Mouse (Mus musculus): ENCODE measurements at regions not wholly inside any gene's neighbourhood (a gene's known extent, or its start where the extent isn't known, plus 50 kb on each side); places are given as distances from the start of the nearest gene placed in this dataset.

DNA sequence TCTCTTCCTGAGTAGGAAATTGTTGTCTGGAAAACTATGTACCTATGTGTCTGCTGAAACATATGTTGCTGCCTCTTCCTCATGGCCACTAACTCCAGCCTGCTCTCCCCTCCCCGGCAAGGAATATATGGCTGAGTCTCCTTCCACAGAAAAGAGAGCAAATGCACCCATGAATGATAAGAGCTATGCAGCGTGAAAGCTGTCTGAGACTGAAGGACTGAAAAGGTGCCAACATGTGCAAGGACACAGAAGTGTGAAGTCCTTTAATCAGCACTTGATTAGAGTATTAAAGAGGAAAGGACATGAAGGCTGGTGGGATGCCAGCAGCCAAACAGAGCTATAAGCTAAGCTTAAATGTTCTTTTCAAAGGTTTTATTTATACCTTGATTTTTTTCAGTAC is 279.1 kb downstream of the Nuf2 start:
- TF ChIP-seq SIN3A (IDR thresholded peaks at IDR 0.05; ENCODE audit: low read length) (no peak), MXI1 (IDR thresholded peaks at IDR 0.05; ENCODE audit: low read depth, low read length) (no peak), ZC3H11A (IDR thresholded peaks at IDR 0.05; ENCODE audit: low read depth, low read length) (no peak), SMC3 (IDR thresholded peaks at IDR 0.05; ENCODE audit: low read depth, low read length) (no peak), MYB (IDR thresholded peaks at IDR 0.05; ENCODE audit: low read depth, low read length) (no peak), USF2 (IDR thresholded peaks at IDR 0.05; ENCODE audit: borderline replicate concordance in 1 of 2, insufficient read depth in 1 of 2, low read depth in 1 of 2, low read length in 2 of 2) (no peak), UBTF (IDR thresholded peaks at IDR 0.05; ENCODE audit: borderline replicate concordance, insufficient read depth, low read depth, low read length) (no peak), GATA1 (IDR thresholded peaks at IDR 0.05; ENCODE audit: low read depth, low read length) (no peak), POLR2A (IDR thresholded peaks at IDR 0.05; ENCODE audit: control insufficient read depth in 1 of 2, insufficient read depth in 1 of 2, low read depth in 1 of 2, low read length in 2 of 2, poor library complexity in 1 of 2) (no peak), ZKSCAN1 (IDR thresholded peaks at IDR 0.05; ENCODE audit: low read depth, low read length) (no peak), POLR2AphosphoS2 (IDR thresholded peaks at IDR 0.05; ENCODE audit: low read length) (no peak)
- H3K9me3 ChIP-seq (replicated peaks; ENCODE audit: insufficient read depth, low read length): no peaks in the 10 kb centered on the region

DNA sequence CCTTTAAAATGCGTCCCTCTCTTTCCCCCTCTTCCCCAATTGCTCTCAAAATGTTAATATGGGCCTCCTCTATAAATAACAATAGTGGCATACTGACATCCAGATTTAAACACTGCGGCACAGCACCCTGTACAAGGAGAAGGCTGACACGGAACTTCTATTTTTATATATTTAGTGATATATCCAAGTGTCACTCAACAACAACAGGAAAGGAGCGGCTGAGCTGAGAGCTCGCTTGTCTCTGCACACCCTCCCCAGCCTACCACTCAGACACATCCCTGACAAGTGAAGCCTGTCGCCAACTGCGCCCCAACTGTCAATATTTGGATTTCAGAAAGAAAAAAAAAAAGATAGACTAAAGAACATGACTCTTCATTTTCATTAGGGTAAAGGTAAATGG is 282.2 kb downstream of the Nuf2 start:
- Histone ChIP-seq H3K4me1 (ENCODE audit: control insufficient read depth in 1 of 2, insufficient read depth in 2 of 2, low read length in 2 of 2) (no peaks in the 10 kb centered on the region), H3K36me3 (ENCODE audit: control insufficient read depth in 1 of 2, insufficient read depth in 2 of 2, low read length in 2 of 2) (no peaks in the 10 kb centered on the region), H3K79me2 (ENCODE audit: control insufficient read depth, insufficient read depth, low read length, poor library complexity) (no peaks in the 10 kb centered on the region), H3K27me3 (ENCODE audit: control insufficient read depth in 1 of 2, insufficient read depth in 2 of 2, low read length in 2 of 2) (no peaks in the 10 kb centered on the region), H3K4me3 (ENCODE audit: control insufficient read depth in 1 of 2, insufficient read depth in 1 of 2, low read depth in 2 of 2, low read length in 2 of 2) (no peak overlapping the region), H3K9me3 (replicated peaks; ENCODE audit: insufficient read depth, low read length) (no peaks in the 10 kb centered on the region), H3K27ac (ENCODE audit: control insufficient read depth, low read depth, low read length) (no peak overlapping the region), H3K9ac (ENCODE audit: control insufficient read depth, low read depth, low read length, poor library complexity, severe bottlenecking) (no peak overlapping the region)
- no peak for DNase-seq (ENCODE audit: low read depth, low spot score)
- no peak for TF ChIP-seq ETS1 (IDR thresholded peaks at IDR 0.05; ENCODE audit: low read depth, low read length)
- TF ChIP-seq NRF1 (IDR thresholded peaks at IDR 0.05; ENCODE audit: insufficient read depth, low read depth, low read length, poor library complexity, severe bottlenecking): no peak
- TF ChIP-seq RCOR1 (IDR thresholded peaks at IDR 0.05; ENCODE audit: low read depth, low read length): no peak
- TF ChIP-seq MYC (IDR thresholded peaks at IDR 0.05; ENCODE audit: low read depth, low read length): no peak
- no peak for TF ChIP-seq GATA1 (IDR thresholded peaks at IDR 0.05; ENCODE audit: low read depth, low read length)
- no peak for TF ChIP-seq RAD21 (IDR thresholded peaks at IDR 0.05; ENCODE audit: low read depth, low read length)
- TF ChIP-seq ZKSCAN1 (IDR thresholded peaks at IDR 0.05; ENCODE audit: low read depth, low read length): no peak

More for the DNA sequence above, 279.1 kb downstream of the Nuf2 start:
- Histone ChIP-seq H3K4me3 (ENCODE audit: control insufficient read depth in 1 of 2, insufficient read depth in 1 of 2, low read depth in 2 of 2, low read length in 2 of 2) (no peak overlapping the region), H3K36me3 (ENCODE audit: control insufficient read depth in 1 of 2, insufficient read depth in 2 of 2, low read length in 2 of 2) (no peaks in the 10 kb centered on the region), H3K79me2 (ENCODE audit: control insufficient read depth, insufficient read depth, low read length, poor library complexity) (no peaks in the 10 kb centered on the region), H3K9ac (ENCODE audit: control insufficient read depth, low read depth, low read length, poor library complexity, severe bottlenecking) (no peak overlapping the region), H3K27me3 (ENCODE audit: control insufficient read depth in 1 of 2, insufficient read depth in 2 of 2, low read length in 2 of 2) (no peaks in the 10 kb centered on the region), H3K27ac (ENCODE audit: control insufficient read depth, low read depth, low read length) (no peak overlapping the region), H3K4me1 (ENCODE audit: control insufficient read depth in 1 of 2, insufficient read depth in 2 of 2, low read length in 2 of 2) (no peaks in the 10 kb centered on the region)
- no peak for DNase-seq (ENCODE audit: low read depth, low spot score)

Measured in MEL (cell line).